Mouse (Mus musculus) heart, adult 2 months (tissue): ENCODE measurements around the gene Zfp260. TPM values are rescaled to one million over a fixed set of nuclear protein-coding genes. Genes with fewer than 3 reads are reported as not detected.

Source experiments
- DNase-seq, 2 experiments: peaks; one replicate each; pipeline ENCODE4 v3.0.0; 2021
- H3K27ac ChIP-seq: fragments of 200-600 bp; 2 replicates; pipeline ENCODE4 v1.8.1; 2022
- H3K27me3 ChIP-seq: fragments of 200-500 bp; 2 replicates; pipeline ENCODE4 v1.6.1; 2012; ENCODE audit warnings: mild to moderate bottlenecking, low read length, inconsistent platforms, mixed read lengths; ENCODE audit not compliant: control insufficient read depth, insufficient read depth
- H3K36me3 ChIP-seq: fragments of 200-500 bp; 2 replicates; pipeline ENCODE4 v1.6.1; 2012; ENCODE audit warnings: low read length, inconsistent platforms; ENCODE audit not compliant: control insufficient read depth, insufficient read depth
- H3K4me1 ChIP-seq: fragments of 200-500 bp; 2 replicates; pipeline ENCODE4 v1.6.1; 2011; ENCODE audit warnings: low read length; ENCODE audit not compliant: control insufficient read depth, insufficient read depth
- H3K4me3 ChIP-seq: fragments of 200-600 bp; 2 replicates; pipeline ENCODE4 v1.8.1; 2022
- H3K79me2 ChIP-seq: fragments of 200-500 bp; replicated peaks from 2 replicates; pipeline ENCODE4 v1.6.1; 2012; ENCODE audit warnings: mild to moderate bottlenecking, inconsistent platforms, low read length, moderate library complexity, mixed read lengths; ENCODE audit not compliant: control insufficient read depth, insufficient read depth
- H3K9ac ChIP-seq: fragments of 200-500 bp; 2 replicates; pipeline ENCODE4 v1.6.1; 2012; ENCODE audit warnings: low read depth, mild to moderate bottlenecking, control low read depth, inconsistent platforms, low read length, mixed read lengths
- CTCF ChIP-seq: fragments of 200-600 bp; IDR thresholded peaks from 2 replicates; pipeline ENCODE4 v1.8.1; 2022; ENCODE audit warnings: antibody characterized with exemption, mild to moderate bottlenecking, moderate library complexity
- EP300 ChIP-seq: fragments of 200-500 bp; IDR thresholded peaks from 2 replicates; pipeline ENCODE4 v1.6.1; 2011; ENCODE audit warnings: low read depth, low read length, control low read depth; ENCODE audit not compliant: insufficient read depth
- POLR2A ChIP-seq: fragments of 200-500 bp; IDR thresholded peaks from 2 replicates; pipeline ENCODE4 v1.6.1; 2011; ENCODE audit warnings: mild to moderate bottlenecking, low read depth, low read length, control low read depth; ENCODE audit not compliant: insufficient read depth
- WGBS: fragments of 180-500 bp; shearing (Covaris S2); methylation state at CpG from one replicate; pipeline ENCODE4 v1.1.7; 2018; 5-methylcytosine and 5-hydroxymethylcytosine counted together
- intact Hi-C: fragments of 180-260 bp; cut with DNase I; formaldehyde crosslinking; loops from one replicate; pipeline ENCODE4 v1.15.1; 2025
- polyA plus RNA-seq: library from polyadenylated mRNA; depleted of rRNA; stranded (reverse); fragments of >200 nt; gene quantifications from 2 replicates; pipeline ENCODE4 v1.2.3, GENCODE M21; 2012
- total RNA-seq, 2 experiments: library from RNA; stranded (reverse); gene quantifications; 2 replicates each; pipeline ENCODE4 v1.2.3; 2021

The Zfp260 gene
- total and polyA plus RNA-seq, 3 experiments, result 15.9 to 30.6 (median 27.4) TPM

DNA sequence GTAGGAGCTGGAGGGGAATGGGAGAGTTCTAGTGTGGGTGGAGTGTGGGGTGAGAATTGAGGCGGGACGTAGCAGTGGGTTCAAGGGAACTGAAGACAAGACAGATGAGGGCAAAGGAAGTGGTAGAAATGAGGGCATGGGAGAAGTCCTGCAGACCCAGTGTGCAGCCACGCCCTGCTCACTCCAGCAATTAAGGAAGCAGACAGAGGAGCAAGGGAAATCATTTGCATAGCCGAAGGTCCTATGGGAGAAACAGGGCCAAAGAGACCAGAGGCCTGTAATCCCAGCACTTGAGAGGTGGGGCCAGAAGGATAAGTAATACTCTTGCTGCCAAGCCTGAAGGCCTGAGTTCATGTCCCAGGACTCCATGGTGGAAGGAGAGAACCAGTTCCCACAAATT is 37.8 kb downstream of the Zfp260 start:
- peaks cover 2% of the 10 kb centered on the region; the same call in 1 of the 2 replicates for H3K36me3 ChIP-seq
- no peaks in the 10 kb centered on the region for H3K27me3 ChIP-seq
- DNase-seq, result no peak
- H3K4me3 ChIP-seq, result no peak overlapping the region
- no peak for TF ChIP-seq POLR2A
- TF ChIP-seq CTCF, result no peak
- TF ChIP-seq EP300, result no peak
- H3K27ac ChIP-seq, result no peak overlapping the region
- 95% methylated on average over 4 of the region's 4 CpGs for WGBS
- no peaks in the 10 kb centered on the region for H3K4me1 ChIP-seq
- intact Hi-C loops, result no loop called here
- H3K9ac ChIP-seq, result no peak overlapping the region
- no peaks in the 10 kb centered on the region for H3K79me2 ChIP-seq

DNA sequence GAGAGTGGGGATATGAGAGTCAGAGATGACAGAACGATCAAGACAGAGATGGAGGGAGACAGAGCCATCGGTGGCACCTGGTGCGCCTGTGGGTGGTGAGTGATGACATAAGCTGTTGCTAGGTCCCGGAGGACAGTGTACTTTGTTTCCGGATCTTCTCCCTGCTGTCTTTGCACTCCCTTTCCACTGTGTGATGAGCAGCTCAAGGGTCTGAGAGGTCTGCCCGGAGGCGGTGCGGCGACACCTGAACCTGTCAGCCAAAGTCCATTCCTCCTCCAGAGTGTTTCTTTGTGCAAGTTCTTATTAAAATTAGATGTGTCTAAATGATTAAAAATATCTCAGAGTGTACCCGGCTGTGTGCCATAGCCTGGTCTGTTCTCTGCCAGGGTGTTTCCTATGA is 42.2 kb downstream of the Zfp260 start:
- Histone ChIP-seq H3K4me1 (no peaks in the 10 kb centered on the region), H3K4me3 (no peak overlapping the region), H3K27me3 (no peaks in the 10 kb centered on the region), H3K9ac (no peak overlapping the region), H3K36me3 (peaks cover 2% of the 10 kb centered on the region; the same call in 1 of the 2 replicates), H3K79me2 (no peaks in the 10 kb centered on the region), H3K27ac (no peak overlapping the region)
- intact Hi-C loops, result no loop called here
- TF ChIP-seq EP300 (no peak), CTCF (no peak), POLR2A (no peak)
- 91% methylated on average over 10 of the region's 10 CpGs for WGBS
- no peak for DNase-seq

DNA sequence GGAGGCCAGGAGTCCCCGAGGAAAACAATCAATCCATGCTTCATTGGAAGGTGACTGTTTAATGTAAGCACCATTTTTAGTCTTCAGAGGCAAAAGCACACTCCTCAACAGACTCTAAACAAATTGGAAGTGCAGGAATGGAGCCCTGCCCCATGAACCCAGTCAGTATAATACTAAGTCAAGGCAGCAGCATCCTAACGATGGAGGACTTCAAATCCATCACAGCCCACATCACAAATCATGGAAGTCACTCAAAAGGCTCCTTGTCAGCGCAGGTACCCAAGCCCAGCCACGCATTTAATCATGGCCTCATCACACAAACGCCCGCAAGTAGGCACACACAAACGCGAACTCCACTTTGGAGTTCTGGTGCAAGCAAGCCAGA is 48.6 kb downstream of the Zfp260 start:
- WGBS, result 18% methylated on average over 8 of the region's 8 CpGs
- H3K9ac ChIP-seq, result peak overlapping the region; percentile 40
- H3K4me3 ChIP-seq, result peak overlapping the region; percentile 51
- H3K27ac ChIP-seq, result no peak overlapping the region
- no peaks in the 10 kb centered on the region for H3K27me3 ChIP-seq
- H3K79me2 ChIP-seq, result no peaks in the 10 kb centered on the region
- TF ChIP-seq EP300 (no peak), POLR2A (no peak), CTCF (no peak)
- intact Hi-C loops, result no loop called here
- DNase-seq, result no peak
- no peaks in the 10 kb centered on the region for H3K4me1 ChIP-seq
- no peaks in the 10 kb centered on the region for H3K36me3 ChIP-seq

DNA sequence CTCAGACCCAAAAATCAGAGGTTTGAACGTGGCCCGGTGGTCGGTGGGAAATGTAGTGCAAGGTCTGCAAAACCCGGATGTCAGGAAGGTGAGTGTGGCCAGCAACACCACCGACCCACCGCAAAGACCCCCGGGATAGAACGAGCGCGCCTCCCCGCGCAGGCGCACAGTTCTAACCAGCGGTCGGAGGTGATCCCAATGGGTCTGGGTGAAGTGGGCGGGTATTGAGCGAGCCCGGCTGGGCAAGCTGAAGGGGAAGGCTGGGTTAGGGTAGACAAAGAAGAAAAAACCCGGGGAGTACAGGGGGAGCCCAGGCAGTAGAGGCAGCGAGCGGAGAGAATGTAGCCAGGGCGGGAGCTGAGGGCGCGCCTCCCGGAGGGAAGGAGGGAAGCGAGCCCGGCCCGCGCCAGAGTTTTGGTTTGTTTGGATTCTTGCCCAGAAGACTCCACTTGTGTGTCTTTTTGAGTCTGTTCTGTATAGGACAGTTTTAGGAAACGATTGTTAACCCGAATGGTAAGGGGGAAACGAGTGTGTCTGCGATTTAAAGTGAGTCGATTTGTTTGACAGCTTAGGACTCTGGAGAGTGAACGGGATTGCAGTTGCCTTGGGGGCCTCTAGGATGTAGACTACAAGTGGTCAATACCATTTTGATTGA is 49.1 kb downstream of the Zfp260 start:
- Histone ChIP-seq H3K27me3 (no peaks in the 10 kb centered on the region), H3K27ac (no peak overlapping the region; the same call in 1 of the 2 replicates), H3K4me3 (peak overlapping the region; percentile 51), H3K9ac (peak overlapping the region; percentile 40), H3K4me1 (no peaks in the 10 kb centered on the region), H3K36me3 (no peaks in the 10 kb centered on the region), H3K79me2 (no peaks in the 10 kb centered on the region)
- TF ChIP-seq CTCF, result no peak
- TF ChIP-seq POLR2A, result no peak
- TF ChIP-seq EP300, result no peak
- intact Hi-C loops, result no loop called here
- DNase-seq, result peak; percentile 57
- WGBS, result 2% methylated on average over 35 of the region's 35 CpGs

DNA sequence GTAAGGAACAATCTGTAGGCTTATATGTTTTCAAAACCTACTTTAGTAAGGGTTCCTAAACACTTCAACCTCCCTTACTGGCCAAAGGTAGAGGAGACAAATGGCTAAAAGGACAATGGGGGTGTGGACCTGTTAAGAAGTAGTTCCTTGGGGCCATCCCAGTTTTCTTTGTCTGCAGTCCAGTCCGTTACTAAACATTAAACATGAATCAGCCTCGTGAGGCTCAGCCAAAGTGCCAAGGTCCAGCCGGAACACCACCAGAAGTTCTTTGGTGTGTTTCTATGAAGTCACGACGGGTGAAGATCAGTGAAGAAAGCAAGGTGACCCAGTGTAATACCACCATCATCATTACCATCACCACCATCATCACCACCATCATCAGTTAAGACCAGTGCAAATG is 52.4 kb downstream of the Zfp260 start:
- no peaks in the 10 kb centered on the region for H3K36me3 ChIP-seq
- H3K4me1 ChIP-seq, result no peaks in the 10 kb centered on the region
- H3K27ac ChIP-seq, result no peak overlapping the region
- H3K27me3 ChIP-seq, result no peaks in the 10 kb centered on the region
- TF ChIP-seq EP300 (no peak), CTCF (no peak), POLR2A (no peak)
- DNase-seq, result no peak
- H3K79me2 ChIP-seq, result no peaks in the 10 kb centered on the region
- H3K4me3 ChIP-seq, result no peak overlapping the region
- WGBS, result 97% methylated on average over 5 of the region's 5 CpGs
- intact Hi-C loops, result no loop called here
- no peak overlapping the region for H3K9ac ChIP-seq

DNA sequence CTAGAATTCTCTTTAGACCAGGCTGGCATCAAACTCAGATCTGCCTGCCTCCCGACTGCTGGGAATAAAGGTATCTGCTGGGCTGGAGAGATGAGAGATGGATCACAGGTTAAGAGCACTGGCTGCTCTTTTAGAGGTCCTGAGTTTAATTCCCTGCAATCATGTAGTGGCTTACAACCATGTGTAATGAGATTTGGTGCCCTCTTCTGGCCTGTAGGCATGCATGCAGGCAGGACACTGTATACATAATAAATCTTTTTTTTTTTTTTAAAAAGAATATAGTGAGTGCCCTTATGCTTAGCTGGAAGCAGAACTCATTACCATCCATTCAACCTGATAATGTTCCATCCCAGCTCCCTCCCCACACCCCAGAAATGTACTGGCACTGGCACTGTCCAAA is 59.5 kb downstream of the Zfp260 start:
- TF ChIP-seq CTCF (peak; percentile 12; the same call in 1 of the 2 replicates), EP300 (no peak), POLR2A (no peak)
- H3K79me2 ChIP-seq, result no peaks in the 10 kb centered on the region
- H3K27me3 ChIP-seq, result no peaks in the 10 kb centered on the region
- H3K4me1 ChIP-seq, result no peaks in the 10 kb centered on the region
- H3K36me3 ChIP-seq, result no peaks in the 10 kb centered on the region
- no peak overlapping the region for H3K9ac ChIP-seq
- no peak overlapping the region for H3K4me3 ChIP-seq
- no peak for DNase-seq
- intact Hi-C loops, result no loop called here
- H3K27ac ChIP-seq, result no peak overlapping the region
- WGBS, result 94% methylated on average over 1 of the region's 1 CpGs
